Mouse (Mus musculus) neural tube, embryonic 12.5 days (tissue): Measurements from ENCODE around the gene Amigo3. TPM values are rescaled to one million over a fixed set of nuclear protein-coding genes. Genes with fewer than 3 reads are reported as not detected.
A peak's percentile ranks its signal among the peaks of the same experiment; 100 is the strongest.

Source experiments
- ATAC-seq: fragments of 200-750 bp; cut with Nextera tagmentation; 2 replicates; pipeline ENCODE4 v1.8.0; 2017; ENCODE audit warnings: low read depth, mild to moderate bottlenecking, moderate TSS enrichment, moderate library complexity; ENCODE audit not compliant: low FRiP score
- H3K27ac ChIP-seq: fragments of 300-500 bp; sonication (generic); 2 replicates; pipeline ENCODE4 v1.5.1; 2016
- H3K27me3 ChIP-seq: fragments of 300-500 bp; sonication (generic); replicated peaks from 2 replicates; pipeline ENCODE4 v1.6.1; 2016; ENCODE audit warnings: mild to moderate bottlenecking
- H3K36me3 ChIP-seq: fragments of 300-500 bp; sonication (generic); 2 replicates; pipeline ENCODE4 v1.6.1; 2016; ENCODE audit warnings: mild to moderate bottlenecking
- H3K4me1 ChIP-seq: fragments of 300-500 bp; sonication (generic); 2 replicates; pipeline ENCODE4 v1.6.1; 2016
- H3K4me2 ChIP-seq: fragments of 300-500 bp; sonication (generic); replicated peaks from 2 replicates; pipeline ENCODE4 v1.6.1; 2016; ENCODE audit warnings: mild to moderate bottlenecking
- H3K4me3 ChIP-seq: fragments of 300-500 bp; sonication (generic); 2 replicates; pipeline ENCODE4 v1.5.1; 2016
- H3K9ac ChIP-seq: fragments of 300-500 bp; sonication (generic); 2 replicates; pipeline ENCODE4 v1.6.1; 2016; ENCODE audit warnings: mild to moderate bottlenecking
- H3K9me3 ChIP-seq: fragments of 300-500 bp; sonication (generic); 2 replicates; pipeline ENCODE4 v1.6.1; 2016; ENCODE audit warnings: mild to moderate bottlenecking
- WGBS: fragments of 180-500 bp; shearing (Covaris S2); methylation state at CpG from one replicate; pipeline ENCODE4 v1.1.7; 2016; 5-methylcytosine and 5-hydroxymethylcytosine counted together
- polyA plus RNA-seq: library from polyadenylated mRNA; unstranded; fragments of >200 nt; fragmentation: Nextera tagmentation; extraction: Ambion mirVana; gene quantifications from 2 replicates; pipeline ENCODE4 v1.2.1, GENCODE M21; 2016

Gene Amigo3
- polyA plus RNA-seq, 1 experiment from 2014 or later, result 3.6 TPM

- peaks cover 12% of the 10 kb centered on the region for H3K4me1 ChIP-seq
- no peaks in the 10 kb centered on the region for H3K27me3 ChIP-seq
- no peak overlapping the region for H3K4me3 ChIP-seq
- H3K4me2 ChIP-seq, result no peak overlapping the region
- 77% methylated on average over 1 of the region's 1 CpGs for WGBS
- peaks cover 83% of the 10 kb centered on the region for H3K36me3 ChIP-seq
- ATAC-seq, result no peak
- no peak overlapping the region for H3K9ac ChIP-seq
- H3K9me3 ChIP-seq, result no peaks in the 10 kb centered on the region
- no peak overlapping the region for H3K27ac ChIP-seq
Observed at GRCm38 (mm10) chr9:108055061-108055460, 2.1 kb downstream of the Amigo3 start.

- WGBS, result 92% methylated on average over 6 of the region's 6 CpGs
- no peak for ATAC-seq
- Histone ChIP-seq H3K9me3 (no peaks in the 10 kb centered on the region), H3K27me3 (no peaks in the 10 kb centered on the region), H3K4me3 (no peak overlapping the region), H3K9ac (no peak overlapping the region), H3K4me2 (no peak overlapping the region), H3K4me1 (peaks cover 6% of the 10 kb centered on the region), H3K36me3 (peaks cover 83% of the 10 kb centered on the region), H3K27ac (no peak overlapping the region)
Observed at GRCm38 (mm10) chr9:108055661-108056237, 2.8 kb downstream of the Amigo3 start.

- H3K27me3 ChIP-seq, result no peaks in the 10 kb centered on the region
- H3K9me3 ChIP-seq, result no peaks in the 10 kb centered on the region
- H3K27ac ChIP-seq, result no peak overlapping the region
- H3K4me2 ChIP-seq, result no peak overlapping the region
- no peak overlapping the region for H3K9ac ChIP-seq
- no peak for ATAC-seq
- no peak overlapping the region for H3K4me3 ChIP-seq
- H3K4me1 ChIP-seq, result peaks cover 6% of the 10 kb centered on the region
- peaks cover 74% of the 10 kb centered on the region for H3K36me3 ChIP-seq
- 84% methylated on average over 28 of the region's 28 CpGs for WGBS
Observed at GRCm38 (mm10) chr9:108056361-108057261, 3.7 kb downstream of the Amigo3 start.

- no peaks in the 10 kb centered on the region for H3K9me3 ChIP-seq
- peaks cover 6% of the 10 kb centered on the region for H3K4me1 ChIP-seq
- no peak for ATAC-seq
- H3K9ac ChIP-seq, result no peak overlapping the region
- WGBS, result 89% methylated on average over 5 of the region's 5 CpGs
- no peak overlapping the region for H3K27ac ChIP-seq
- H3K4me3 ChIP-seq, result no peak overlapping the region
- peaks cover 76% of the 10 kb centered on the region for H3K36me3 ChIP-seq
- no peak overlapping the region for H3K4me2 ChIP-seq
- H3K27me3 ChIP-seq, result no peaks in the 10 kb centered on the region
Observed at GRCm38 (mm10) chr9:108057262-108057562, 4.3 kb downstream of the Amigo3 start.

GRCm38 (mm10) chr9:108058291-108058690 is 5.3 kb downstream of the Amigo3 start:
- Histone ChIP-seq H3K9me3 (no peaks in the 10 kb centered on the region), H3K4me1 (peaks cover 2% of the 10 kb centered on the region; the same call in 1 of the 2 replicates), H3K4me3 (no peak overlapping the region), H3K27me3 (no peaks in the 10 kb centered on the region), H3K4me2 (no peak overlapping the region), H3K27ac (no peak overlapping the region), H3K36me3 (peaks cover 87% of the 10 kb centered on the region), H3K9ac (no peak overlapping the region)
- ATAC-seq, result no peak
- 93% methylated on average over 9 of the region's 9 CpGs for WGBS

- 80% methylated on average over 3 of the region's 3 CpGs for WGBS
- H3K4me3 ChIP-seq, result no peak overlapping the region
- no peaks in the 10 kb centered on the region; the same call in 1 of the 2 replicates for H3K4me1 ChIP-seq
- no peak overlapping the region for H3K9ac ChIP-seq
- no peak overlapping the region for H3K4me2 ChIP-seq
- H3K27me3 ChIP-seq, result no peaks in the 10 kb centered on the region
- ATAC-seq, result no peak
- H3K36me3 ChIP-seq, result peaks cover 78% of the 10 kb centered on the region
- H3K9me3 ChIP-seq, result no peaks in the 10 kb centered on the region
- no peak overlapping the region for H3K27ac ChIP-seq
Observed at GRCm38 (mm10) chr9:108062142-108062541, 9.2 kb downstream of the Amigo3 start.

GRCm38 (mm10) chr9:108063361-108063760 is 10.4 kb downstream of the Amigo3 start:
- Histone ChIP-seq H3K36me3 (peaks cover 66% of the 10 kb centered on the region), H3K27me3 (no peaks in the 10 kb centered on the region), H3K4me3 (no peak overlapping the region), H3K9ac (no peak overlapping the region), H3K4me2 (no peak overlapping the region), H3K9me3 (no peaks in the 10 kb centered on the region), H3K4me1 (no peaks in the 10 kb centered on the region; the same call in 1 of the 2 replicates), H3K27ac (no peak overlapping the region)
- 90% methylated on average over 12 of the region's 12 CpGs for WGBS
- no peak for ATAC-seq

- 50% methylated on average over 5 of the region's 5 CpGs for WGBS
- H3K36me3 ChIP-seq, result peaks cover 58% of the 10 kb centered on the region
Observed at GRCm38 (mm10) chr9:108065491-108066011, 12.6 kb downstream of the Amigo3 start.

GRCm38 (mm10) chr9:108067199-108067598 is 14.2 kb downstream of the Amigo3 start:
- Histone ChIP-seq H3K27ac (no peak overlapping the region), H3K4me2 (no peak overlapping the region), H3K9ac (no peak overlapping the region), H3K27me3 (no peaks in the 10 kb centered on the region), H3K4me3 (no peak overlapping the region), H3K36me3 (peaks cover 64% of the 10 kb centered on the region), H3K4me1 (no peaks in the 10 kb centered on the region; the same call in 1 of the 2 replicates), H3K9me3 (no peaks in the 10 kb centered on the region)
- WGBS, result 87% methylated on average over 7 of the region's 7 CpGs
- no peak for ATAC-seq

More at GRCm38 (mm10) chr9:108065491-108066011, 12.6 kb downstream of the Amigo3 start:
- Histone ChIP-seq H3K4me3 (no peak overlapping the region), H3K27me3 (no peaks in the 10 kb centered on the region), H3K9me3 (no peaks in the 10 kb centered on the region), H3K27ac (no peak overlapping the region), H3K4me1 (no peaks in the 10 kb centered on the region; the same call in 1 of the 2 replicates), H3K9ac (no peak overlapping the region), H3K4me2 (no peak overlapping the region)
- no peak for ATAC-seq

GRCm38 (mm10) chr9:108067900-108068299 is 14.9 kb downstream of the Amigo3 start:
- Histone ChIP-seq H3K27ac (no peak overlapping the region), H3K4me3 (no peak overlapping the region), H3K36me3 (peaks cover 57% of the 10 kb centered on the region), H3K4me2 (no peak overlapping the region), H3K9ac (no peak overlapping the region), H3K27me3 (no peaks in the 10 kb centered on the region), H3K4me1 (no peaks in the 10 kb centered on the region), H3K9me3 (no peaks in the 10 kb centered on the region)
- WGBS, result 20% methylated on average over 8 of the region's 8 CpGs
- ATAC-seq, result peak; percentile 38; the same call in 1 of the 2 replicates

- WGBS, result 91% methylated on average over 9 of the region's 9 CpGs
- ATAC-seq, result no peak
- H3K36me3 ChIP-seq, result peaks cover 46% of the 10 kb centered on the region
Observed at GRCm38 (mm10) chr9:108069007-108069406, 16.0 kb downstream of the Amigo3 start.

GRCm38 (mm10) chr9:108069529-108069928 is 16.6 kb downstream of the Amigo3 start:
- Histone ChIP-seq H3K36me3 (peaks cover 41% of the 10 kb centered on the region), H3K4me3 (no peak overlapping the region), H3K27me3 (no peaks in the 10 kb centered on the region), H3K9me3 (no peaks in the 10 kb centered on the region), H3K27ac (no peak overlapping the region), H3K4me2 (no peak overlapping the region), H3K4me1 (no peaks in the 10 kb centered on the region), H3K9ac (no peak overlapping the region)
- 91% methylated on average over 7 of the region's 7 CpGs for WGBS
- no peak for ATAC-seq

More at GRCm38 (mm10) chr9:108069007-108069406, 16.0 kb downstream of the Amigo3 start:
- Histone ChIP-seq H3K4me2 (no peak overlapping the region), H3K9me3 (no peaks in the 10 kb centered on the region), H3K4me3 (no peak overlapping the region), H3K9ac (no peak overlapping the region), H3K4me1 (no peaks in the 10 kb centered on the region), H3K27ac (no peak overlapping the region), H3K27me3 (no peaks in the 10 kb centered on the region)
